Mouse (Mus musculus): ENCODE data around the gene Vmn1r5. TPM values are rescaled to one million over a fixed set of nuclear protein-coding genes. Genes with fewer than 3 reads are reported as not detected.

The Vmn1r5 gene
- polyA plus RNA-seq, 1 experiment from 2014 or later = not detected

Other genes with a start within 250 kb of the Vmn1r5 start
- 22.8 and 31.2 TPM in 2 replicates for gene Kbtbd2, start 172.5 kb upstream of the Vmn1r5 start, polyA plus RNA-seq (2015; fragmentation: Nextera tagmentation; extraction: Ambion mirVana)
- gene Fkbp9, start 138.2 kb upstream of the Vmn1r5 start, polyA plus RNA-seq (2015; fragmentation: Nextera tagmentation; extraction: Ambion mirVana) = 129 and 161 TPM in 2 replicates
- gene Nt5c3, start 46.3 kb upstream of the Vmn1r5 start, polyA plus RNA-seq (2015; fragmentation: Nextera tagmentation; extraction: Ambion mirVana) = 64.4 and 71.7 TPM in 2 replicates
- 0.10 and 0.21 TPM in 2 replicates for gene Vmn1r4, start 46.3 kb upstream of the Vmn1r5 start, polyA plus RNA-seq (2015; fragmentation: Nextera tagmentation; extraction: Ambion mirVana)
- gene Vmn1r6, start 27.0 kb downstream of the Vmn1r5 start, polyA plus RNA-seq (2015; fragmentation: Nextera tagmentation; extraction: Ambion mirVana) = not detected in 2 replicates
- not detected in 2 replicates for gene Vmn1r7, start 55.1 kb downstream of the Vmn1r5 start, polyA plus RNA-seq (2015; fragmentation: Nextera tagmentation; extraction: Ambion mirVana)
- gene Vmn1r8, start 62.0 kb downstream of the Vmn1r5 start, polyA plus RNA-seq (2015; fragmentation: Nextera tagmentation; extraction: Ambion mirVana) = not detected in 2 replicates
- gene Vmn1r9, start 96.5 kb downstream of the Vmn1r5 start, polyA plus RNA-seq (2015; fragmentation: Nextera tagmentation; extraction: Ambion mirVana) = not detected in 2 replicates
- not detected in 2 replicates for gene Vmn1r10, start 139.2 kb downstream of the Vmn1r5 start, polyA plus RNA-seq (2015; fragmentation: Nextera tagmentation; extraction: Ambion mirVana)
- gene Vmn1r11, start 163.2 kb downstream of the Vmn1r5 start, polyA plus RNA-seq (2015; fragmentation: Nextera tagmentation; extraction: Ambion mirVana) = not detected in 2 replicates
- gene Vmn1r12, start 186.6 kb downstream of the Vmn1r5 start, polyA plus RNA-seq (2015; fragmentation: Nextera tagmentation; extraction: Ambion mirVana) = not detected in 2 replicates
- gene Vmn1r13, start 233.0 kb downstream of the Vmn1r5 start, polyA plus RNA-seq (2015; fragmentation: Nextera tagmentation; extraction: Ambion mirVana) = not detected in 2 replicates